Mouse (Mus musculus) brain, adult 2 months (tissue): ENCODE results near the gene Hexb.

Experiments
- DNase-seq: peaks from one replicate; pipeline ENCODE4 v3.0.0; 2011; ENCODE audit warnings: low read depth, low spot score

Hexb gene

GRCm38 (mm10) chr13:97224341-97224982 lies 26.3 kb upstream of the Hexb start:
- DNase-seq: no peak

GRCm38 (mm10) chr13:97223856-97224255 lies 25.7 kb upstream of the Hexb start:
- DNase-seq: no peak

DNA sequence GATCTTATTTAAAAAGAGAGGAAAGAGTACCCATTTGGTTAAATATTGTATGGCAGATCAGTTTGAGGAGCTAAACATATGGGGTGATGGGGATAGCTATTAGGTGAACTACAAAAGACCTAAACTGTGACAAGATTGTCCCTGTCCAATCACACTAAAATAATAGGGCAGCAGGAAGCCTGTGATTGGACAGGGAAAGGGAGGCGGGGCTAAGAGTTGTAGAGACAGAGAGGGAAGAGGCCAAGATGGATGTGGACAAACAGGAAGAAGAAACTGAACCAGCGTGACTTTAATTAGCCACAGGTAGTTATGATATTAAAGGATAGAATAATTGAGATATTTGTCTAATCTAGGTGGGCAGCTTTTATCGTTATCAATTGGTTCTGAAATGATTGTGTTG lies 21.9 kb upstream of the Hexb start:
- DNase-seq: no peak

DNA sequence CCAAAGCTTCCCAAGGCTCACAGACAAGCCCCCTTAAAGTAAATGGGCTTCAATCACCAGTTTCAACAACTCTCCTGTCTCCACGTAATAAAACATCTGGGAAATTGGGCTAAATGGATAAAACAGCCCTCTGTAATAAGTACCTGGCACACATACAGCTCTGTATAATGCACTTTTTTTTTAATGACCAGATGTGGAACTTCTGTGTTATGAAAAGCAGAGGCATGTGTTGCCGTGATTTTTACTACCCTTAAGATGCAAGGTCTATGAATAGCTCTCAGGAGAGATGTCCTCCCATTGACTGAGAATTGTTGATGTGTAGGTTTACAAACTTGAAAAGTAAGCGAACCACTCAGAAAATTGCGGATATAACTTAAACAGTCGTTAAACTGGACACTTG lies 18.0 kb upstream of the Hexb start:
- no peak for DNase-seq

DNA sequence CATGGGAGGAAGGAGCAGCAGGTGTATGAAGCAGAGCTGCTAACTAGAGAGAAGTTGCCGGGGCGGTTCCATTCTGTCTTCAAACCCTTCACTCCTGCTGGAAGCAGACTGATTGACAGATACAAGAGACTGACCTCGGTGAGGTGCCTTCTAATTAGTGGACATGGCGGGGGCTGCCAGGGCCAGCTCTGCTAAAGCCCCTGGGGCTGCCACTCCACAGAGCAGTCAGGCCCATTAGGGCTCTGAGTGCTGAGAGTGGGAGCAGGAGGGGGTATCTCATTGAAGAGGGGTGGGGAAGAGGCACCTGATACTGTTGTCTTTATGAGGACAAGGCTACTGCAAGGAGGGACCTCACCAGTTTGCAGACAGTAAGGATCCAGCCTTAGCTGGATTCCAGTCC lies 17.4 kb upstream of the Hexb start:
- DNase-seq: no peak

DNA sequence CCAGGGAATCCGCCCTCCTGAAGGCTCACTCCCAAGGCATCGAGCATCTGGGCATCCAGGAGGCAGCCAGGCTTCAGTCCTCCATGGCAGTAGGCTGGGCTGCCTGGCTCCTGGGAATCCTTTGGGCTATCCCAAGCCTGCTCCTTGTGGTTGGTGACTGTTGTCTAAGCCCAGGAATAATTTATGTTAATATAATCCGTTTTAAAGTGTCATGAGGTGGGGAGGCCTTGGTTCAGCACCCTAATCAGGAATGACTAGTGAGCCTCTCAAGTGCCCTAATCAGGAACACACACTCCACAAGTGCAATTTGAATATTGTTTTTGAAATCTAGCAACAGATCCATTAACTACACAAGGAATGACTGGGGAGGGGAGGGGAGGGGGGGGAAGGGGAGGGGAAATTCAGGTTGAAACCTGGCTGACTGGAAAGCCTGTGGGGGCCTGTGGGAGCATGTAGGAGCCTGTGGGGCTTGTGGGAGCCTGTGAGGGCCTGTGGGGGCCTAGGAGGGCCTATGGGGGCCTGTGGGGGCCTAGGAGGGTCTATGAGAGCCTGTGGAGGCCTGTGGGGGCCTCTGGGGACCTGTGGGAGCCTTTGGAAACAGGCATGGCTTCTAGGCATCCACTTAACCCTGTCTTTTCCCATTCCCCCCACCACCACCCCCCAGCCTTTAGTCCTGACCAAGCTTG lies 16.6 kb upstream of the Hexb start:
- DNase-seq: no peak

DNA sequence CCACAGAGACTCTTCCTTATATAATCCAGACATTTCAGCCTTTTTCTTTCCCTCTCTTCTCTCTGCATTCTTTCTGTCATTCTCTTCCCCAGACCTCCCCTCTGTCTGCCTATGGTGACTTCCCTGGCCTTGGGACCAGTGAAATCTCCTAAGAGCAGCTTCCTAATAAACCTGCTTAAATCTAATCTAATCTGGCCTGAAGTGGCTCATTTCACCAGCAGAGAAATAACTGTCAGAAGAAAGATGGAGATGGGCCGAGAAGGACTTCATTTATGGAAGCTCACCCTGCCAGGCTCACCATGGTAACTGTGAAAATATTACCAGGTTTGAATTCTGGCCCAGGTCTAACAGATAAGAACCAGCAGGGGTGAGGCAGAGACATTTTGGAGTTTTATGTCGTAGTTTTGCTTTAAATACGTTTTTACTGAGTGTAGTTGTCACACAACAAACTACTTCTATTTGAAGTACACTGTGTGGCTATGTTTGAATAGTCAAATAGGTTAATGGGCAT lies 10.4 kb upstream of the Hexb start:
- DNase-seq: no peak

DNA sequence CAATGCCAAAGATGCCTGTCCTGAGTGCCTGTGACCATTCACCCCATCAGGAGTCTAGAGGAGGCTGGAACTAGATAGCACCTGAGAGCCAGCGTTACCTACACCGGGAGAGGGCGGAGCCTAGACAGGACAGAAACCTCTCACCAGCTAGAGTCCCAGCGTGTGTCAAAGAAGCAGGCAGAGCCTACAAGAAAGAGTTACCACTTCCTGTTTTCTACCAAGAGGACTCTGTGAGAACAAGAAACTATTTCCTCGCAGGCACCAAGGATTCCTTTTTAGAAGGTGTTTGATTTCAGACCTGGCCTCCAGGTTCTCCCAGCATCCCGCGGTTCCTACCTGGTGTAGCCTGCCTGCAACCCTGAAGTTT lies 9.9 kb upstream of the Hexb start:
- no peak for DNase-seq

GRCm38 (mm10) chr13:97207472-97208111 lies 9.4 kb upstream of the Hexb start:
- DNase-seq: no peak

DNA sequence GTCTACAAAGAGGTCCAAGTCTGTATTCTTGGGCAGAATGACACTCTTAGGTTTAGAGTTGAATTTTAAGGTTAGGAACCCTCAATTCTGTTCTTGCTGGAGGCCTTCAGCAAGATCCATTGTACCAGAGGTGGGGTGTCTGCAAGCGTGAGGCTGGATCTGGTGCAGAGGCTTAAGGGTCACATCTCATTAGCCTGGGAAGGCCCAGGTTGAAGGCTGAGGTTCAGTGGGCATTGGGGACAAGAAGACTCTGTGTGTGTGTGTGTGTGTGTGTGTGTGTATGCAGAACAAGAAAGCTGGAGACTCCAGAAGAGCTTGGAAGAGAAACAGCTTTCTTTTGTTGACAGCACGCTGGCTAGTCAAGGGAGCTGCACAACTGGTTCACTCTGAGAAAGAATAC lies 7.9 kb upstream of the Hexb start:
- DNase-seq: no peak

DNA sequence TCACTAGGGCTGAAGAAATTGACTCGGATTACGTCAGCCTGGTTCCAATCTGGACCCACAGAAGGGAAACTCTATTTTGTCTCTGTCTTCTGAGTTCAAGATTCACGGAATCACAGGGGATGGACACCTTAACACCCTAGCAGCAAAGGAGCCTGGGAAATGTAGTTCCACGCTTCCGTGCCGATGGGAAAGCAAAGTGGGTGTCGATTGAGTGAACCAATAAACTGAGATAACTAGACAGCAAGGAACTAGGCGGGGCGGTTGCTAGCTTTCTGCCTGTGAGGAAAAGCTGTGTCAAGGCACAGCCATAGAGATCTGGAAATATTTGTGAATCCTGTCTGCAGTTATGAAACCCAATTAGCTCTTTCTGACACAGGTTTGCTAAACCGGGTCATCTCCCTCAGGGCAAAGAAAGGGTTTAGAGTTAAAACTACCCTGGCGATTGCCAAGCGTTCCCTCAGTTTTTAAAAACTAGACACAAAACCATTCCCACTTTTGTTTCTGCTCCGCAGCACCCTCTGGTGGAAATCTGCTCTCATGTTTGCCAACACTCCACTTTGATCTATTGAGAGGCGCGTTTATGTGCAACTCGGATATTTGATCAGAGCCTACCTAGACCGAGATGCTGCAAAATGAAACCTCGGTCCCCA lies 7.0 kb upstream of the Hexb start:
- DNase-seq: peak; percentile 94

DNA sequence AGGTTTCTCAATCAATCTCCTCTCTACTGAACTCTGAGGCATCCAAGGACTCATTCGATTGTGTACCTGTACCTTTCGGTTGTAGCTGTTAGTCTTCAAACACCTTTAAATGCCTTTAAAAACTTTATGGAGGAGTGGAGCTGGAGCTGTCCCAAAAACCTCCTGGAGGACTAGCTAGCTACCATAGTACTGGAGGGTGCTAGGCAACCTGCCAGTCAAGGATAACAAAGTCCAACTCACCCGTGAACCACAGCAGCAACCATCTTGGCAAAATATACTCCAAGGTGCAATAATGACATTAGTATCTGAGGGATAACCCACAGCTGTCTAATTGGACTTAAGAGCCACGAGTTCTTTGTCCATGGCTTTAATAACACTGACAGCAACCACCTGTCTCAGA lies 3.7 kb upstream of the Hexb start:
- no peak for DNase-seq

DNA sequence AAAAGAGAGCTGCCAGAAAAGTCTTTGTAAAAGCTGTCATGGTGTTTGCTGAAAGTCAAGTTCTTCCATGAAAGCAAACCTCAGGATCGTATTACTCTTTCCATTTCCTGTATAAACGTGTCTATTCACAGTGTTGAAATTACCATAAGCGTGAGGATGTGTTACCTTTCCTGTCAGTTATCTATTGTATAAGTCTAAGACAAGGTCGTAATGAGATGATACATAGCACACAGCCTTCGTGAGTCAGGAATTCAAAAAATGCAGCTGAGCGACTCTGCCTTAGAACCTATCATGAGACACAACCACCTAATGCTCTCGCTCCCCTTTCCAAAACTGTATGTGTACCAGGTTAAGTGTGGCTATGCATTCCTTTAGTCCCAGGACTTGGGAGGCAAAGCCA lies 2.9 kb upstream of the Hexb start:
- DNase-seq: no peak

GRCm38 (mm10) chr13:97199123-97199522 lies 966 bp upstream of the Hexb start:
- no peak for DNase-seq

DNA sequence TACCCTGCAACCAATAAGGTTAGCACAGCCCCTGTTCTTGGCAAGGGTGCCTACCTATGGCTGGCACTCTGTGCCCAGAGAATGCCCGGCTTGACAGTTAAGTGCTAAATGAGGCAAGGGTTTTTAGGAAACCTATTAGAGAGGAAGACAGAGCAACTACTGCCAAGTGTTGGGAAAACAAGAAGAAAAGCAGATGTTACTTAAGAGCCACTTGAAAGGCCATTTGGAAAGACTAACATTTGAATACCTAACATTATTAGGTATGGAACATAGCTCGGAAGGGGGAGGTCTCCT lies 1.3 kb downstream of the Hexb start:
- DNase-seq: no peak

GRCm38 (mm10) chr13:97196186-97196924 lies 1.8 kb downstream of the Hexb start:
- no peak for DNase-seq

DNA sequence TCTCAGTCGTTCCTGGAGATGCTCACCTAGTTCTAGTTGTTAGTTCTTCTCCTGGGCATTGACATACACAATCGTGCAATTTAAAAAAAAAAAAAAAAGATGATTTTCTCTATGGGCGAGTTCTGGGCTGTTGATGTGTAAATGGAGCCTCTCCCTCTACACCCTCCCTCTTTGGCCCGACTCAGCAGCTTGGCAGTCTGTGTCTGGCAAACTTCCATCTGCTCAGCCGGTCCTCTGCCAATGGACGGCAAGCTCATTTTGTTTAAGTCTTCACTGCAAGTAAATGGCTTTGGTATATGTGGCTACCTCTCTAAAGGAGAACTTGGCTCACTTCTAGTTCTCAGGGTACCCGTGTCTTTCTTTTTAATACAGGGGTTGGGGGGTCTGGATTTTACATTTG lies 4.7 kb downstream of the Hexb start:
- peak; percentile 94 for DNase-seq

GRCm38 (mm10) chr13:97192649-97193048 lies 5.5 kb downstream of the Hexb start:
- peak; percentile 37 for DNase-seq

DNA sequence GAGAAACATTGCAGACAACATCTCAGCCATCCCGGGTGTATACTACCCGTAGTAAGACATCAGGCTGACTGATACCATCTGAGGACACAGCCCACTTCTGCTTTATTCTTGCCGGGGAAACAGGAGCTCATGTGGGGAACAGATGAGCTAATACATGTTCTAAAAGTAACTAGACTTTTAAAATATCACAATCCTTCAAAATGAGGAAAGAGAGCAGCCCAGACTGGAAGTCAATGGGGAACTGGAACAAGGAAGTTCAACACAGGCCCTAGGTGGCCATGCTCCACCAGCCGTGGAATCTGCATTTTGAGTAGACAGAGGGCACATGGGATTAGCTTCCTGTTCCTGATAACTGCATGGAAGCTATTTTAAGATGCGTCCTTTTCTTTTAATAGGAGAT lies 10.5 kb downstream of the Hexb start:
- peak; percentile 56 for DNase-seq

DNA sequence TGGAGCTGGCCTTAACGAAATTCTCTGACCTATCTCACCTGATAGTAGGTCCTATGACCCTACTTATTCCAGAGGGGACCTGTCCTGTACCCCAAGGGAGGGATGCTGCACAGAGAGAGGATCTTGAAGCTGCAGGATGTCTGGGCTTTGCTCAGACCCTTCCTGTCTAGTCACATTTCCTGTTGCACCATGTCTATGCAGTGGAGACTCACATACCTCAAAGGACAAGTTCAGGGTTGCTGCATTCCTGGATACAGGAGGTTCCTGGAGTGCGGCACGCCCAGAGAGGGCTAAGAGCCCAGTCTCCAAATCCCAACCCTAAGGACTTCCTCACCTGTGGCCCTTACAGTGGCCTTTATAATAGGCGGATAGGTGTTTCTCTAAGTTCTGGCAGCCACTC lies 11.8 kb downstream of the Hexb start:
- DNase-seq: no peak

DNA sequence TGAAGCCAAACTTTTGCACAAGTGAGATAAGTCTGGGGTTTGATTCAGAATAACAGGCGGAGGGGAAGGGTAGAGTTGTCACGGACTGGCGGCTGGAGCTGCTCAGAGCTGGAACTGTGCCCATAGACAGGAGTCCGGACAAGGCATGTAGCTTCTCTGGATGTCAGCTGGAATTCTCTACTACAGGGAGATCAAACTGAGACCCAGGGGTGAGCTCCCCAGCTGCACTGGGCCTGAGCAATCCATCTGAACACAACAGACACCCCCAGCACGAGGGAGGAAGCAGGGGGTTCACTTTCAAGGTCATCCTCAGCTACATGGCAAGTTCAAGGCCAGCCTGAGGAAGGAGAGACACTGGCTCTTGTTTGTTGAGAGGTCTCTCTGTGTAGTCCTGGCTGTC lies 13.5 kb downstream of the Hexb start:
- no peak for DNase-seq

GRCm38 (mm10) chr13:97184168-97184567 lies 14.0 kb downstream of the Hexb start:
- no peak for DNase-seq
